Mouse (Mus musculus): ENCODE data around the gene Bloc1s1. TPM values are rescaled to one million over a fixed set of nuclear protein-coding genes. Genes with fewer than 3 reads are reported as not detected.
A peak's percentile ranks its signal among the peaks of the same experiment; 100 is the strongest.

Gene Bloc1s1
- polyA plus RNA-seq, 1 experiment from 2014 or later, result 276 TPM

DNA sequence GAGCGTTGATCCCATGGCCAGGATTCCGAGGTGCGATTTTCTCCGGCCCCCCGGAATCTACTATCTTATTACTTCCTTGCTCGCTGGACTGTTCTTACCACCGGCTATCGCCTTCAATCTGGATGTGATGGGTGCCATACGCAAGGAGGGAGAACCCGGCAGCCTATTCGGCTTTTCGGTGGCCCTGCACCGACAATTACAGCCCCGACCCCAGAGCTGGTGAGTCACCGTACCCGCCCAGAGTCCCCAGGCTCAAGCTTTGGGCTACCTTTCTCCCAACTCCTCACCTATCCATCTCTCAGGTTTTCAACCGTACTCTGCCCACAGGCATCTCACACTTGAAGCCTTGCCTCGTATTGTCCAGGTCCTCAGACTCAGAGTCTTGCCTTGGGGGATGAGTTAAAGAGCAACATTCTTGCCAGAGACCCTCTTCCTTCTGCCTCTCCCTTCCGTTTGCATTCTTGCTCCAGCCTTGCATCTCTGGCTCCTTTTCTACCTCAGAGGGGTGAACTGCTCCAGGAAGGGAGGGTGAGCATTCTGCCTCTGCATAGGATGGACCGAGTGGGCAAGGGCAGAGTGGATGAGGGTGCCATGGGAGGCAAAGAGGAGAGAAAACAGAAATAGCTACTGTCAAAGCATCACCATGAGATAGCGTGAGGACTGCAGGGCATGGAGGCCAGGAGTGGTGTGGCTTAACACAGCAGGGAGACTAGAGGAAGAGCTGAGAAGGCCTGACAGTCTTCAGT lies 10.3 kb upstream of the Bloc1s1 start:
- Histone ChIP-seq H3K9me3 (replicated peaks; ENCODE audit: low read length) (no peaks in the 10 kb centered on the region), H3K27me3 (ENCODE audit: insufficient read depth, low read length) (peaks cover 29% of the 10 kb centered on the region), H3K4me1 (replicated peaks; ENCODE audit: insufficient read depth, low read length) (peaks cover 4% of the 10 kb centered on the region; the same call in 1 of the 2 replicates), H3K27ac (no peak overlapping the region), H3K9ac (ENCODE audit: low read depth, low read length) (peak overlapping the region; percentile 36; the same call in 1 of the 2 replicates), H3K36me3 (ENCODE audit: insufficient read depth, low read length) (no peaks in the 10 kb centered on the region), H3K4me3 (replicated peaks; ENCODE audit: low read depth, low read length) (peak overlapping the region; percentile 35), H3K4me2 (ENCODE audit: low read length) (peak overlapping the region; percentile 71)
- ATAC-seq (replicated peaks; ENCODE audit: low FRiP score, low read depth) (no peak), DNase-seq (ENCODE audit: low spot score) (no peak)
- 3% methylated on average over 21 of the region's 21 CpGs for WGBS
- no peak for TF ChIP-seq CTCF (IDR thresholded peaks at IDR 0.05; ENCODE audit: low read depth)

DNA sequence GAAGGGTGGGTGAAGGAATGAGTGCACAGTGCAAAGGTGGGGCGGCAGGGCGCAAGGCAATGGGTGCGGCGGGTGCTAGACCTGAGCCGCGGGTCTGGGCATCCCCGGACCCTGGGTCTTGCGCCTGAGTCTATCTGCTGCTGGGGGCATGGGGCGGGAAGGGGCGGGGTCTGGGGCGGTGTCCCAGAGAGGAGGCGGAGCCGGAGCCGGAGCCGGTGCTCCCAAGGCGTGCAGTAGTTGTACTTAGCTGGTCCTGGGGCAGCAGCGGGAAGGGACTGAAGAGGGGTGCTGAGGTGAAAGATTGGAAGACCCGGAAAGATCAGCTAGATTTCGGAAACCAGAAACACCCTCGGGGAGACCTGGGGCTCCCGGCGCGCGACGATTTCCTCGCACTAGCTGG lies 9.7 kb upstream of the Bloc1s1 start, which contains the start of gene Itga7:
Gene Itga7 (plus strand): TSS at position 245 of the 400 bp plus-strand sequence.
- Histone ChIP-seq H3K9ac (ENCODE audit: low read depth, low read length) (peak within 1 kb of the TSS; percentile 36; the same call in 1 of the 2 replicates), H3K27ac (no peak within 1 kb of the TSS), H3K9me3 (replicated peaks; ENCODE audit: low read length) (no peaks in the 10 kb centered on the region), H3K36me3 (ENCODE audit: insufficient read depth, low read length) (no peaks in the 10 kb centered on the region), H3K4me2 (ENCODE audit: low read length) (peak within 1 kb of the TSS; percentile 71), H3K4me3 (replicated peaks; ENCODE audit: low read depth, low read length) (peak within 1 kb of the TSS; percentile 35), H3K27me3 (ENCODE audit: insufficient read depth, low read length) (peaks cover 29% of the 10 kb centered on the region), H3K4me1 (replicated peaks; ENCODE audit: insufficient read depth, low read length) (peaks cover 4% of the 10 kb centered on the region; the same call in 1 of the 2 replicates)
- under 1% methylated on average over 26 of the region's 26 CpGs for WGBS
- TF ChIP-seq CTCF (IDR thresholded peaks at IDR 0.05; ENCODE audit: low read depth), result no peak
- DNase-seq (ENCODE audit: low spot score) (peak; percentile 55), ATAC-seq (replicated peaks; ENCODE audit: low FRiP score, low read depth) (peak; percentile 67)

DNA sequence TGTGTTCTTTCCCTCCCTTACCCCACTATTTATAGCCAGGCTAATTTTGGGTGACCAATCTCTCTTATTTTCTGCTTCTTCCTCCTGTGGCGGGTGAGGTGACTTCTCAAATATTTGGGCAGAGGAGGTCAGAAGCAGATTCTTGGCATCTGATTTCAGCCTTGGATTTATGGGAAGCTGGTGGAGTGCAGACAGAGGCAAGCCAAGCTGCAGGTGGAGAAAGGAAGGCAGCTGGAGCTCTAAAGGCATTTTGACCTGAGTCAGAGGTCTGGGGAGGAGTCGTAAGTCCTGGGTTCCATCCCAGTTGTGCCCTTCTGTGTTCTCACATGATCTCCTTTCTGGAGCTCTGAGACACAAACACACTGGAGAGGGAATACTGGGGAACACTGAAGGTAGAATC lies 7.6 kb upstream of the Bloc1s1 start:
- WGBS, result 12% methylated on average over 2 of the region's 2 CpGs
- ATAC-seq (replicated peaks; ENCODE audit: low FRiP score, low read depth), result no peak
- no peak overlapping the region for H3K4me3 ChIP-seq (replicated peaks; ENCODE audit: low read depth, low read length)
- no peak overlapping the region for H3K9ac ChIP-seq (ENCODE audit: low read depth, low read length)
- no peaks in the 10 kb centered on the region for H3K9me3 ChIP-seq (replicated peaks; ENCODE audit: low read length)
- H3K27me3 ChIP-seq (ENCODE audit: insufficient read depth, low read length), result peaks cover 29% of the 10 kb centered on the region
- peaks cover 4% of the 10 kb centered on the region; the same call in 1 of the 2 replicates for H3K4me1 ChIP-seq (replicated peaks; ENCODE audit: insufficient read depth, low read length)
- no peak for TF ChIP-seq CTCF (IDR thresholded peaks at IDR 0.05; ENCODE audit: low read depth)
- no peak overlapping the region for H3K27ac ChIP-seq
- H3K36me3 ChIP-seq (ENCODE audit: insufficient read depth, low read length), result no peaks in the 10 kb centered on the region
- no peak for DNase-seq (ENCODE audit: low spot score)
- no peak overlapping the region for H3K4me2 ChIP-seq (ENCODE audit: low read length)

DNA sequence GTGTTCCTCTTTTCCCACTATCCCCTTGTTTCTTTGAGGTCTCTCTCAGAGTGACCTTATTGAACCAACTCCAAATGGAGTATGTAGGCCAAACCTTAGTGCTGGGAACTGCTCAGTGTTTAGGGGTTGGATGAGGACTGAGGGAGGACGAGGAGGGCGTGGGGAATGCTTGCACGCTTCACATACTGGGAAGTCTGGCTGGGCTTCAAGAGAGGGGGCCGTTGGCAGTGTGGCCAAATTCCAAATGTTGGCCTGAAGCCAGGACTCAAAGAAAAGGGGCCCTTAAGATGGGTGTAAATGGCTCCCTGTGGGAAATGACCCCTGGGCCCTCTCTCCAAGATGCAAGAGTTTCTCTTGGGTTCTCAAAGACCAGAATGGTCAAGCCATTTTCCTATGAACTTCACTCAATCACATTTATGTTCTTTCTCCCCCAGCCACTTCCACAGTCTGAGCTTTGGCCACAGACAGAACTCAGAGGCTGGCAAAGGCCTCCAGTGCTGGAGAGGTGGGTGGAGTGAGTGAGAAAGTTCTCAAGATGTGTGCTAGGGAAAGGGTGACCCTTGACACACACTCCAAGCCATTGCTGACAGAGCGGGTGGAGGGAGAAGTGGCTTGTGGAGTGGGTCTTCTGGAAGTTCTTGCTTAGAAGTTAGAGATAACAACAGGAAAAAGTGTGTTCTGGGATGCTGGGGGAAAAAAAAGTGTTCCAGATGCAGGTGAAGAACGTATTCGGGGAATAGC lies 6.0 kb upstream of the Bloc1s1 start:
- DNase-seq (ENCODE audit: low spot score), result no peak
- H3K9ac ChIP-seq (ENCODE audit: low read depth, low read length), result no peak overlapping the region
- H3K4me2 ChIP-seq (ENCODE audit: low read length), result no peak overlapping the region
- H3K27me3 ChIP-seq (ENCODE audit: insufficient read depth, low read length), result peaks cover 23% of the 10 kb centered on the region
- H3K27ac ChIP-seq, result no peak overlapping the region
- no peak for ATAC-seq (replicated peaks; ENCODE audit: low FRiP score, low read depth)
- H3K4me3 ChIP-seq (replicated peaks; ENCODE audit: low read depth, low read length), result no peak overlapping the region
- H3K4me1 ChIP-seq (replicated peaks; ENCODE audit: insufficient read depth, low read length), result peaks cover 4% of the 10 kb centered on the region; the same call in 1 of the 2 replicates
- no peak for TF ChIP-seq CTCF (IDR thresholded peaks at IDR 0.05; ENCODE audit: low read depth)
- 58% methylated on average over 7 of the region's 7 CpGs for WGBS
- no peaks in the 10 kb centered on the region for H3K9me3 ChIP-seq (replicated peaks; ENCODE audit: low read length)
- H3K36me3 ChIP-seq (ENCODE audit: insufficient read depth, low read length), result no peaks in the 10 kb centered on the region

DNA sequence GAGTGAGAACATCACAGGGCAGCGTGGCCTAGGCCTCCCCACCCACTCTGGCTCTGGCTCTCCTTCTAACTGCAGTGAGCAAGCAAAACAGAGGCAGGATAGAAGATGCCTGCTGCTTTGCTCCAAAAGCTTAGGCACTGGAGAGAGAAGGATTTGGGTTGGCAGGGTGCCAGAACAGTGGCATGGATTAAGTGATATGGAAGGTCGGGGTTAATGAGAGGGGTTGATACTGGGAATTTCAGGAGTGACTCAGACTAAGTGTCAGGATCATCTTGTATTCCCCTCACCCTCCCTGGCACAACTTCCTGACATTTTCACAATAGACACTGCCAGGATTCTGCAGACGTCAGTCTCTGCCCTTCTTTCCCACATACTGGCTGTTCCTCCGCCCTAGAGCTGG lies 4.5 kb upstream of the Bloc1s1 start:
- Histone ChIP-seq H3K4me1 (replicated peaks; ENCODE audit: insufficient read depth, low read length) (peaks cover 3% of the 10 kb centered on the region), H3K27me3 (ENCODE audit: insufficient read depth, low read length) (peaks cover 9% of the 10 kb centered on the region), H3K27ac (no peak overlapping the region), H3K9me3 (replicated peaks; ENCODE audit: low read length) (no peaks in the 10 kb centered on the region), H3K36me3 (ENCODE audit: insufficient read depth, low read length) (no peaks in the 10 kb centered on the region), H3K4me3 (replicated peaks; ENCODE audit: low read depth, low read length) (no peak overlapping the region), H3K4me2 (ENCODE audit: low read length) (no peak overlapping the region), H3K9ac (ENCODE audit: low read depth, low read length) (no peak overlapping the region)
- WGBS, result 38% methylated on average over 4 of the region's 4 CpGs
- ATAC-seq (replicated peaks; ENCODE audit: low FRiP score, low read depth), result no peak
- no peak for DNase-seq (ENCODE audit: low spot score)
- TF ChIP-seq CTCF (IDR thresholded peaks at IDR 0.05; ENCODE audit: low read depth), result no peak

DNA sequence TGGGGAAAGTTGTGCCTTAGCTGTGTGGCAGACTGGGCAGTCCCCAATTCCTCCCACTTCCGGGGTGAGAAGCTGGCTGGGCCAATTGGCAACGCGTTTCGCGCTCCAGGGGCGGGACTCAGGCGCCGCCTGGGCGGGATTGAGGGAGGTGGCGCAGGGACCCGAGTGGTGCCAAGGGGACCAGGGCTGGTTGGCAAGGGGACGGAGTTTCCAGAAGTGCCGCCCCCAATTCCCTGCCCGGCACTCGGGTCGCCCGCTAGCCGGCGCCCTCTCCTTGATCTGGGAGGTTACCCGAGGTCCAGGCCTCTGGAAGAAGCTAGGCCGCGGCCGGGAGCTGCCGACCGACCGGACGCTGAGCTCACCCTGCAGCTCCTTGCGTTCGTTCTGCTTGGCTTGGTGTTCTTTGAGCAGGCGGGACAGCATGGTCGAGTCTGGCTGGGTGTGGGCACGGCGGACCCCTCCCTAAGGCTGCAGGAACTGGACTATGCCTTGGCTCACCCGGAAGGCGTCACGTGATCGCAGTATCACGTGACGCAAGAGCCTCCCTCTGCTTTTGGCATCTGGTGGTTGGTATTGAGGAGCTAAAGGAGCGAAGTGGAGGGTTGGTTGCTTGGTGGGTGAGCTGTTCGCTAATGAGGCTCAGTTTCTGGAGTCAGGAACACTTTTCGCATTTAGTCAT lies 683 bp downstream of the Bloc1s1 start:
- no peaks in the 10 kb centered on the region for H3K9me3 ChIP-seq (replicated peaks; ENCODE audit: low read length)
- under 1% methylated on average over 42 of the region's 42 CpGs for WGBS
- peak; percentile 65 for TF ChIP-seq CTCF (IDR thresholded peaks at IDR 0.05; ENCODE audit: low read depth)
- H3K4me3 ChIP-seq (replicated peaks; ENCODE audit: low read depth, low read length), result peak overlapping the region; percentile 65
- no peaks in the 10 kb centered on the region for H3K36me3 ChIP-seq (ENCODE audit: insufficient read depth, low read length)
- ATAC-seq (replicated peaks; ENCODE audit: low FRiP score, low read depth) (peak; percentile 95), DNase-seq (ENCODE audit: low spot score) (peak; percentile 93)
- H3K4me2 ChIP-seq (ENCODE audit: low read length), result peak overlapping the region; percentile 59
- peak overlapping the region; percentile 95 for H3K27ac ChIP-seq
- no peaks in the 10 kb centered on the region for H3K27me3 ChIP-seq (ENCODE audit: insufficient read depth, low read length)
- peak overlapping the region; percentile 75 for H3K9ac ChIP-seq (ENCODE audit: low read depth, low read length)
- H3K4me1 ChIP-seq (replicated peaks; ENCODE audit: insufficient read depth, low read length), result peaks cover 31% of the 10 kb centered on the region

Measured in kidney, postnatal 0 days (tissue).